9 mouse cellular contexts compared by ENCODE assay signal in the genomic region with DNA sequence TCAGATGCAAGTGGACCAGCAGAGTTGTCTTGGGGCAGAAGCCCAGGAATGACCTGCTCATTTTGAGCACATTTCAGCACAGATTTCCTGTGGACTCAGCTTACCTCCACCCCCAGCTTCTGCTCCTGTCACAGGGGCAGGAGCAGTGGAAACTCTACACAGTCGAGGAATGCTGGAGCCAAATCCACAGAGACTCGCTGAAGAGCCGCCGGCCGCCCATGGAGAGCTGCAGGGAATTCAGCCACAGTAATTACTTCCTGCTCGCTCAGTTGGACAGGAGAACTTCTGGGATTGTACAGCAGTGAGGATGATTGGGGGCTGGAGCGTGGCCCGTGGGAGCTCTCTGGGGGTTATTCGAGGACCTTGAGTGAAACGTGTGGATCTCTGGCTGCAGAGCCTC. TPM values are rescaled to one million over a fixed set of nuclear protein-coding genes. Genes with fewer than 3 reads are reported as not detected.
A peak's percentile ranks its signal among the peaks of the same experiment; 100 is the strongest.
DNase-seq lines count a peak whose midpoint lies in the region; ATAC-seq lines count a peak whose summit lies in the region.
"Had no signal": no experiment of that assay in that cellular context is flagged by ENCODE, and none has a peak within 500 bp of the region (broad histone marks: within the 10 kb centered on the region; RNA-seq: fewer than 3 reads in every experiment).

No protein-coding gene starts in this region.

- no peaks in the 10 kb centered on the region for H3K36me3 ChIP-seq in forebrain, embryonic 10.5 days (replicated peaks)
- H3K36me3 ChIP-seq in forebrain, embryonic 14.5 days (ENCODE audit: control insufficient read depth, insufficient read depth, low read length) = no peaks in the 10 kb centered on the region
- no peaks in the 10 kb centered on the region for H3K36me3 ChIP-seq in midbrain, embryonic 10.5 days
- no peaks in the 10 kb centered on the region for H3K36me3 ChIP-seq in midbrain, embryonic 16.5 days (ENCODE audit: control insufficient read depth, insufficient read depth, low read length)
- H3K36me3 ChIP-seq in intestine, embryonic 14.5 days (ENCODE audit: control insufficient read depth, insufficient read depth, low read length) = peaks cover 18% of the 10 kb centered on the region; the same call in 1 of the 2 replicates
- H3K36me3 ChIP-seq in stomach, embryonic 16.5 days (ENCODE audit: control insufficient read depth, insufficient read depth, low read length) = no peaks in the 10 kb centered on the region

- peaks cover 81% of the 10 kb centered on the region for H3K4me1 ChIP-seq in forebrain, embryonic 10.5 days
- peaks cover 17% of the 10 kb centered on the region for H3K4me1 ChIP-seq in forebrain, embryonic 14.5 days (ENCODE audit: control insufficient read depth, insufficient read depth, low read length)
- H3K4me1 ChIP-seq in midbrain, embryonic 10.5 days = peaks cover 58% of the 10 kb centered on the region
- H3K4me1 ChIP-seq in midbrain, embryonic 16.5 days (ENCODE audit: control insufficient read depth, insufficient read depth, low read length) = peaks cover 16% of the 10 kb centered on the region
- H3K4me1 ChIP-seq in intestine, embryonic 14.5 days (replicated peaks; ENCODE audit: control insufficient read depth, insufficient read depth, low read length) = peaks cover 85% of the 10 kb centered on the region
- peaks cover 64% of the 10 kb centered on the region for H3K4me1 ChIP-seq in stomach, embryonic 16.5 days (ENCODE audit: control insufficient read depth, insufficient read depth, low read length)

- H3K4me3 ChIP-seq in forebrain, embryonic 10.5 days = no peak overlapping the region
- H3K4me3 ChIP-seq in forebrain, embryonic 14.5 days (ENCODE audit: low read depth, low read length) = no peak overlapping the region
- H3K4me3 ChIP-seq in midbrain, embryonic 10.5 days = no peak overlapping the region
- H3K4me3 ChIP-seq in midbrain, embryonic 16.5 days (ENCODE audit: low read depth, low read length) = no peak overlapping the region
- peak overlapping the region; percentile 58; the same call in 1 of the 2 replicates for H3K4me3 ChIP-seq in intestine, embryonic 14.5 days (ENCODE audit: low read depth, low read length)
- H3K4me3 ChIP-seq in stomach, embryonic 16.5 days (replicated peaks; ENCODE audit: low read length) = peak overlapping the region; percentile 69
- H3K4me3 ChIP-seq: left cerebral cortex, adult 2 months had no signal

- H3K27me3 ChIP-seq in forebrain, embryonic 10.5 days (ENCODE audit: poor library complexity, severe bottlenecking) = peaks cover 52% of the 10 kb centered on the region
- peaks cover 12% of the 10 kb centered on the region; the same call in 1 of the 2 replicates for H3K27me3 ChIP-seq in forebrain, embryonic 14.5 days (replicated peaks; ENCODE audit: control insufficient read depth, insufficient read depth, low read length)
- peaks cover 64% of the 10 kb centered on the region for H3K27me3 ChIP-seq in midbrain, embryonic 10.5 days (ENCODE audit: low read depth, poor library complexity, severe bottlenecking)
- peaks cover 39% of the 10 kb centered on the region for H3K27me3 ChIP-seq in midbrain, embryonic 16.5 days (ENCODE audit: control insufficient read depth, insufficient read depth, low read depth, low read length)
- no peaks in the 10 kb centered on the region; the same call in 1 of the 2 replicates for H3K27me3 ChIP-seq in intestine, embryonic 14.5 days (replicated peaks; ENCODE audit: control insufficient read depth, insufficient read depth, low read length)
- H3K27me3 ChIP-seq in stomach, embryonic 16.5 days (ENCODE audit: control insufficient read depth, insufficient read depth, low read length) = 0 out of 2 replicates have a peak, but pooled peaks cover 3% of the 10 kb centered on the region

- WGBS in forebrain, embryonic 10.5 days = 24% methylated on average over 10 of the region's 10 CpGs
- 20% methylated on average over 10 of the region's 10 CpGs for WGBS in forebrain, embryonic 14.5 days
- 36% methylated on average over 10 of the region's 10 CpGs for WGBS in midbrain, embryonic 10.5 days
- WGBS in midbrain, embryonic 16.5 days = 15% methylated on average over 10 of the region's 10 CpGs
- 16% methylated on average over 10 of the region's 10 CpGs for WGBS in intestine, embryonic 14.5 days
- 20% methylated on average over 10 of the region's 10 CpGs for WGBS in stomach, embryonic 16.5 days

- H3K9ac ChIP-seq in forebrain, embryonic 14.5 days (ENCODE audit: low read length) = no peak overlapping the region
- H3K9ac ChIP-seq in midbrain, embryonic 16.5 days (ENCODE audit: low read depth, low read length) = no peak overlapping the region
- peak overlapping the region; percentile 11; the same call in 1 of the 2 replicates for H3K9ac ChIP-seq in intestine, embryonic 14.5 days (ENCODE audit: low read length)
- peak overlapping the region; percentile 91; the same call in 1 of the 2 replicates for H3K9ac ChIP-seq in stomach, embryonic 16.5 days (ENCODE audit: low read length)

- H3K27ac ChIP-seq in forebrain, embryonic 10.5 days = peak overlapping the region; percentile 48
- H3K27ac ChIP-seq in forebrain, embryonic 14.5 days (ENCODE audit: low read depth, low read length) = no peak overlapping the region
- peak overlapping the region; percentile 57 for H3K27ac ChIP-seq in midbrain, embryonic 10.5 days (replicated peaks)
- no peak overlapping the region for H3K27ac ChIP-seq in midbrain, embryonic 16.5 days (ENCODE audit: low read length)
- H3K27ac ChIP-seq in intestine, embryonic 14.5 days (ENCODE audit: low read depth) = peak overlapping the region; percentile 19
- peak overlapping the region; percentile 74 for H3K27ac ChIP-seq in stomach, embryonic 16.5 days (ENCODE audit: low read length)
- H3K27ac ChIP-seq: left cerebral cortex, adult 2 months had no signal

- no peaks in the 10 kb centered on the region for H3K9me3 ChIP-seq in forebrain, embryonic 10.5 days
- H3K9me3 ChIP-seq in forebrain, embryonic 14.5 days (replicated peaks; ENCODE audit: control insufficient read depth, low read length) = no peaks in the 10 kb centered on the region
- H3K9me3 ChIP-seq in midbrain, embryonic 10.5 days (replicated peaks) = no peaks in the 10 kb centered on the region
- H3K9me3 ChIP-seq in midbrain, embryonic 16.5 days (replicated peaks; ENCODE audit: control insufficient read depth, low read length, poor library complexity, severe bottlenecking) = no peaks in the 10 kb centered on the region
- H3K9me3 ChIP-seq in intestine, embryonic 14.5 days (ENCODE audit: control insufficient read depth, low read length) = no peaks in the 10 kb centered on the region
- H3K9me3 ChIP-seq in stomach, embryonic 16.5 days (replicated peaks; ENCODE audit: control insufficient read depth, low read length) = no peaks in the 10 kb centered on the region

- no peak overlapping the region for H3K4me2 ChIP-seq in forebrain, embryonic 14.5 days (ENCODE audit: low read length)
- H3K4me2 ChIP-seq in midbrain, embryonic 16.5 days (ENCODE audit: low read length) = no peak overlapping the region
- H3K4me2 ChIP-seq in intestine, embryonic 14.5 days (ENCODE audit: low read length) = peak overlapping the region; percentile 92
- H3K4me2 ChIP-seq in stomach, embryonic 16.5 days (ENCODE audit: low read depth, low read length) = peak overlapping the region; percentile 99

- ATAC-seq in forebrain, embryonic 14.5 days = no peak
- no peak for ATAC-seq in midbrain, embryonic 16.5 days
- no peak for ATAC-seq in intestine, embryonic 14.5 days (replicated peaks; ENCODE audit: low FRiP score, low TSS enrichment, low read depth)
- no peak for ATAC-seq in stomach, embryonic 16.5 days (ENCODE audit: insufficient read depth, low FRiP score)

- DNase-seq in forebrain, embryonic 10.5 days (ENCODE audit: extremely low spot score, low spot score) = no peak
- DNase-seq in forebrain, embryonic 14.5 days (ENCODE audit: low spot score) = no peak
- no peak for DNase-seq in midbrain, embryonic 10.5 days (ENCODE audit: low spot score)
- DNase-seq in intestine, embryonic 14.5 days (ENCODE audit: low spot score) = no peak
- no peak for DNase-seq in right cerebral cortex, postnatal 14 days
- no peak for DNase-seq in testis, postnatal 14 days (ENCODE audit: low spot score)

RNA-seq across cellular contexts. Expression of a gene that starts 3.0 kb away (rescaled TPM):
- polyA plus RNA-seq in forebrain, embryonic 10.5 days (2016; fragmentation: Nextera tagmentation; extraction: Ambion mirVana) = 20.1 and 22.1 TPM in 2 replicates
- 3.0 and 3.8 TPM in 2 replicates for polyA plus RNA-seq in forebrain, embryonic 14.5 days (2014; fragmentation: Nextera tagmentation; extraction: Ambion mirVana)
- 23.2 and 29.8 TPM in 2 replicates for polyA plus RNA-seq in midbrain, embryonic 10.5 days (2016; fragmentation: Nextera tagmentation; extraction: Ambion mirVana)
- polyA plus RNA-seq in midbrain, embryonic 16.5 days (2015; fragmentation: Nextera tagmentation; extraction: Ambion mirVana) = 2.9 and 4.1 TPM in 2 replicates
- polyA plus RNA-seq in intestine, embryonic 14.5 days (2014; fragmentation: Nextera tagmentation; extraction: Ambion mirVana) = 123 and 163 TPM in 2 replicates
- 180 and 191 TPM in 2 replicates for polyA plus RNA-seq in stomach, embryonic 16.5 days (2015; fragmentation: Nextera tagmentation; extraction: Ambion mirVana)

Comparison
In these comparisons a context has a peak if more than half of its experiments do, and no peak if none do; other contexts are left out.
1. H3K27ac ChIP-seq: peak in forebrain, embryonic 10.5 days (single experiment), midbrain, embryonic 10.5 days (single experiment), intestine, embryonic 14.5 days (single experiment) and stomach, embryonic 16.5 days (single experiment); none in forebrain, embryonic 14.5 days (single experiment) and midbrain, embryonic 16.5 days (single experiment).
2. H3K4me3 ChIP-seq: peak in intestine, embryonic 14.5 days (single experiment) and stomach, embryonic 16.5 days (single experiment); none in forebrain, embryonic 10.5 days (single experiment), forebrain, embryonic 14.5 days (single experiment), midbrain, embryonic 10.5 days (single experiment) and midbrain, embryonic 16.5 days (single experiment).
3. H3K4me2 ChIP-seq: peak in intestine, embryonic 14.5 days (single experiment) and stomach, embryonic 16.5 days (single experiment); none in forebrain, embryonic 14.5 days (single experiment) and midbrain, embryonic 16.5 days (single experiment).
4. H3K9ac ChIP-seq: peak in intestine, embryonic 14.5 days (single experiment) and stomach, embryonic 16.5 days (single experiment); none in forebrain, embryonic 14.5 days (single experiment) and midbrain, embryonic 16.5 days (single experiment).